Comparison of ENCODE assay signal across 10 mouse cellular contexts in the genomic region with DNA sequence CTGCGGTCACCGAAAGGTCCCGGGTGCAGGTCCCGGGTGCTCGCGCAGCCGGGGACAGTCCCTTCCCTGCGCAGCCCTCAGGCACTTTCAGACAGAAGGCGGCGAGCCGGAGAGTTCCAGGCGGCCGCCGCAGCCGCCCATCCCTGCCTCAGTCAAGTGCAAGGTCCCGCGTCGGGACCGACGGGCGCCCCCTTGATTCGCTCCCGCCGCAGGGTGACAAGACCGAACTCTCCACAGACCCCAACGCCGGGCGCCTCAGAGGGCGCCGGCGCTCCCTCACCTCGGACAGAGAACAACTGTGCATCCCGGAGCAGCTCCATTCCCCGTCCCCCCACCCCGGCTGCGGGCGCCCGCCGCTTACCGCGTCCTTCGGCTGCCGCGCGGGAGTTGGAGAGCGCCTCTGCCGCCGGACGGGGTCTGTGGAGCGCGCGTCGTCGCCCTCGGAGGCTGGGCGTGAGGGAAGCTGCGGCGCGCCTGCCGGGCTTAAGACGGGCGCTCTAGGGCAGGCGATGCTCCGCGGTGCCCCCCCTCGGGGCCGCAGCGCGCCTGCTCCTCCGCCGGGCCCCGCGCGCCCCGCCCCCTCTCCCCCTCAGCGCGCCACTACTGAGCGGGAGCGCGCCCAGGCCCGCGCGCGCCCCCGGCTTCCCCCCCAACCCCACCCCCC. TPM values are rescaled to one million over a fixed set of nuclear protein-coding genes. Genes with fewer than 3 reads are reported as not detected.
DNase-seq lines count a peak whose midpoint lies in the region; ATAC-seq lines count a peak whose summit lies in the region.
"Had no signal": no experiment of that assay in that cellular context is flagged by ENCODE, and none has a peak within 500 bp of the region (broad histone marks: within the 10 kb centered on the region; RNA-seq: fewer than 3 reads in every experiment).

TSS of gene Ugt8a (minus strand) at position 528 of the 664 bp plus-strand sequence.

- intact Hi-C loops in left cerebral cortex, postnatal 36 days (cut with DNase I): no loop called here

- H3K9ac ChIP-seq in hindbrain, embryonic 11.5 days (ENCODE audit: low read depth, low read length): peak within 1 kb of the TSS; percentile 66
- peak within 1 kb of the TSS; percentile 58 for H3K9ac ChIP-seq in neural tube, embryonic 11.5 days (ENCODE audit: low read length)

- 1% methylated on average over 45 of the region's 85 CpGs for WGBS in hindbrain, embryonic 11.5 days
- under 1% methylated on average over 66 of the region's 85 CpGs for WGBS in neural tube, embryonic 11.5 days

- H3K36me3 ChIP-seq in hindbrain, embryonic 11.5 days (ENCODE audit: control insufficient read depth, insufficient read depth, low read length): no peaks in the 10 kb centered on the region
- H3K36me3 ChIP-seq in neural tube, embryonic 11.5 days (ENCODE audit: control insufficient read depth, insufficient read depth, low read length): no peaks in the 10 kb centered on the region
- H3K36me3 ChIP-seq: G1E had no signal

- DNase-seq in gastrocnemius, postnatal 10 days: peak; percentile 8
- DNase-seq in gastrocnemius, adult 8-10 months (ENCODE audit: low spot score in 2 of 2): no peak
- peak; percentile 6 for DNase-seq in 3134 (ENCODE audit: extremely low read depth, insufficient read length, low spot score)
- DNase-seq in embryo, embryonic 10 days (ENCODE audit: low spot score): peak; percentile 63
- DNase-seq in hindbrain, embryonic 11.5 days (ENCODE audit: low spot score): peak; percentile 77
- DNase-seq in left cerebral cortex, postnatal 36 days (ENCODE audit: low spot score in 2 of 2): peak; percentile 9 to 11
- peak; percentile 79 for DNase-seq in neural tube, embryonic 11.5 days (ENCODE audit: low spot score)
- DNase-seq in ovary, postnatal 14 days (ENCODE audit: low spot score): no peak

- peak; percentile 94 for ATAC-seq in hindbrain, embryonic 11.5 days (ENCODE audit: low FRiP score)
- peak; percentile 92 for ATAC-seq in neural tube, embryonic 11.5 days (ENCODE audit: insufficient read depth, low FRiP score, low TSS enrichment)

- no peaks in the 10 kb centered on the region for H3K9me3 ChIP-seq in hindbrain, embryonic 11.5 days (ENCODE audit: control insufficient read depth, low read length)
- no peaks in the 10 kb centered on the region for H3K9me3 ChIP-seq in neural tube, embryonic 11.5 days (ENCODE audit: control insufficient read depth, low read length)

- peak within 1 kb of the TSS; percentile 97 for H3K4me2 ChIP-seq in hindbrain, embryonic 11.5 days (replicated peaks; ENCODE audit: low read depth, low read length)
- peak within 1 kb of the TSS; percentile 85 for H3K4me2 ChIP-seq in neural tube, embryonic 11.5 days (ENCODE audit: low read depth)

- H3K27me3 ChIP-seq in hindbrain, embryonic 11.5 days (ENCODE audit: control insufficient read depth, insufficient read depth, low read length): peaks cover 7% of the 10 kb centered on the region; the same call in 1 of the 2 replicates
- 0 out of 2 replicates have a peak, but pooled peaks cover 4% of the 10 kb centered on the region for H3K27me3 ChIP-seq in neural tube, embryonic 11.5 days (ENCODE audit: control insufficient read depth, insufficient read depth, low read length)

- H3K4me1 ChIP-seq in hindbrain, embryonic 11.5 days (replicated peaks; ENCODE audit: control insufficient read depth, insufficient read depth, low read length): 0 out of 2 replicates have a peak, but pooled peaks cover 4% of the 10 kb centered on the region
- peaks cover 4% of the 10 kb centered on the region; the same call in 1 of the 2 replicates for H3K4me1 ChIP-seq in neural tube, embryonic 11.5 days (ENCODE audit: control insufficient read depth, insufficient read depth, low read length)

- H3K27ac ChIP-seq in hindbrain, embryonic 11.5 days (ENCODE audit: low read depth, low read length): peak within 1 kb of the TSS; percentile 54; the same call in 1 of the 2 replicates
- peak within 1 kb of the TSS; percentile 34; the same call in 1 of the 2 replicates for H3K27ac ChIP-seq in neural tube, embryonic 11.5 days (ENCODE audit: low read depth, low read length)
- H3K27ac ChIP-seq: macrophage had no signal

- H3K4me3 ChIP-seq in hindbrain, embryonic 11.5 days (ENCODE audit: low read depth, low read length): peak within 1 kb of the TSS; percentile 66
- H3K4me3 ChIP-seq in neural tube, embryonic 11.5 days (ENCODE audit: low read depth, low read length): peak within 1 kb of the TSS; percentile 70

RNA-seq across cellular contexts. Expression of gene Ugt8a, which starts in this region (rescaled TPM):
- total RNA-seq in gastrocnemius, postnatal 10 days (2021): 10 to 100 TPM in 1 of 2 experiments, 1 to 10 TPM in 1; 8.0 to 15.1 TPM
- under 1 TPM; 0.07 to 0.67 (median 0.39) TPM for total RNA-seq in gastrocnemius, adult 8-10 months (2022)
- polyA plus RNA-seq in hindbrain, embryonic 11.5 days (2014; fragmentation: Nextera tagmentation; extraction: Ambion mirVana): 5.0 and 6.7 TPM in 2 replicates
- total RNA-seq in left cerebral cortex, postnatal 36 days (2021): 10 to 100 TPM; 33.3 to 49.2 TPM
- 4.4 and 4.7 TPM in 2 replicates for polyA plus RNA-seq in neural tube, embryonic 11.5 days (2014; fragmentation: Nextera tagmentation; extraction: Ambion mirVana)
- polyA plus RNA-seq: G1E, macrophage had no signal

Comparison
In these comparisons a context has a peak if more than half of its experiments do, and no peak if none do; other contexts are left out.
1. RNA of gene Ugt8a (total RNA-seq): 33.3 to 49.2 TPM in left cerebral cortex, postnatal 36 days and 8.0 to 15.1 TPM in gastrocnemius, postnatal 10 days; 0.07 to 0.67 TPM in gastrocnemius, adult 8-10 months; every median in the first group is over 4 times any median in the second.
2. DNase-seq: peak in gastrocnemius, postnatal 10 days (single experiment), 3134 (single experiment), embryo, embryonic 10 days (single experiment), hindbrain, embryonic 11.5 days (single experiment), left cerebral cortex, postnatal 36 days (2 of 2) and neural tube, embryonic 11.5 days (single experiment); none in gastrocnemius, adult 8-10 months (0 of 2) and ovary, postnatal 14 days (single experiment).